Mouse (Mus musculus) midbrain, embryonic 14.5 days (tissue): Measurements from ENCODE around the gene Arx. TPM values are rescaled to one million over a fixed set of nuclear protein-coding genes. Genes with fewer than 3 reads are reported as not detected.

Experiments used
- ATAC-seq: fragments of 200-750 bp; cut with Nextera tagmentation; 2 replicates; pipeline ENCODE4 v1.8.0; 2017; ENCODE audit warnings: moderate number of reproducible peaks, moderate library complexity; ENCODE audit not compliant: low FRiP score, low TSS enrichment
- DNase-seq: peaks from one replicate; pipeline ENCODE4 v3.0.0-alpha.2; 2015
- H3K27ac ChIP-seq: fragments of 300-500 bp; sonication (generic); replicated peaks from 2 replicates; pipeline ENCODE4 v1.5.1; 2014; ENCODE audit warnings: mild to moderate bottlenecking, low read depth, low read length, moderate library complexity
- H3K27me3 ChIP-seq: fragments of 300-500 bp; sonication (generic); 2 replicates; pipeline ENCODE4 v1.6.1; 2014; ENCODE audit warnings: low read length, control low read depth, mixed read lengths; ENCODE audit not compliant: control insufficient read depth, insufficient read depth
- H3K36me3 ChIP-seq: fragments of 300-500 bp; sonication (generic); 2 replicates; pipeline ENCODE4 v1.6.1; 2014; ENCODE audit warnings: low read length, control low read depth; ENCODE audit not compliant: control insufficient read depth, insufficient read depth
- H3K4me1 ChIP-seq: fragments of 300-500 bp; sonication (generic); 2 replicates; pipeline ENCODE4 v1.6.1; 2014; ENCODE audit warnings: mild to moderate bottlenecking, antibody characterized with exemption, low read length, control low read depth; ENCODE audit not compliant: control insufficient read depth, insufficient read depth
- H3K4me2 ChIP-seq: fragments of 300-500 bp; sonication (generic); 2 replicates; pipeline ENCODE4 v1.6.1; 2014; ENCODE audit warnings: mild to moderate bottlenecking, low read length, moderate library complexity
- H3K4me3 ChIP-seq: fragments of 300-500 bp; sonication (generic); replicated peaks from 2 replicates; pipeline ENCODE4 v1.5.1; 2014; ENCODE audit warnings: low read depth, low read length
- H3K9ac ChIP-seq: fragments of 300-500 bp; sonication (generic); replicated peaks from 2 replicates; pipeline ENCODE4 v1.6.1; 2014; ENCODE audit warnings: mild to moderate bottlenecking, low read length, moderate library complexity
- H3K9me3 ChIP-seq: fragments of 300-500 bp; sonication (generic); 2 replicates; pipeline ENCODE4 v1.6.1; 2016; ENCODE audit warnings: low read length, control low read depth, mixed read lengths; ENCODE audit not compliant: control insufficient read depth
- WGBS: fragments of 180-500 bp; shearing (Covaris S2); extraction: QIAGEN DNeasy Blood & Tissue Kit; methylation state at CpG from one replicate; pipeline ENCODE4 v1.1.7; 2014; 5-methylcytosine and 5-hydroxymethylcytosine counted together
- polyA plus RNA-seq: library from polyadenylated mRNA; unstranded; fragments of >200 nt; fragmentation: Nextera tagmentation; extraction: Ambion mirVana; gene quantifications from 2 replicates; pipeline ENCODE4 v1.2.1, GENCODE M21; 2014

Gene Arx
- polyA plus RNA-seq, 1 experiment from 2014 or later, result 0.70 TPM

DNA sequence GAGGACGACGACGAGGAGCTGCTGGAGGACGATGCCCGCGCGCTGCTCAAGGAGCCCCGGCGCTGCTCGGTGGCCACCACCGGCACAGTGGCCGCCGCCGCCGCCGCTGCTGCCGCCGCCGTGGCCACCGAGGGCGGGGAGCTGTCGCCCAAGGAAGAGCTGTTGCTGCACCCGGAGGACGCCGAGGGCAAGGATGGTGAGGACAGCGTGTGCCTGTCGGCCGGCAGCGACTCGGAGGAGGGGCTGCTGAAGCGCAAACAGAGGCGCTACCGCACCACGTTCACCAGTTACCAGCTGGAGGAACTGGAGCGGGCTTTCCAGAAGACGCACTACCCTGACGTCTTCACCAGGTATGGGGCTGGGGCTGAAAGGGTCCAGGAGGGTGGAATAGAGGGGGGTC lies 2.8 kb downstream of the Arx start:
- H3K9me3 ChIP-seq, result no peaks in the 10 kb centered on the region

DNA sequence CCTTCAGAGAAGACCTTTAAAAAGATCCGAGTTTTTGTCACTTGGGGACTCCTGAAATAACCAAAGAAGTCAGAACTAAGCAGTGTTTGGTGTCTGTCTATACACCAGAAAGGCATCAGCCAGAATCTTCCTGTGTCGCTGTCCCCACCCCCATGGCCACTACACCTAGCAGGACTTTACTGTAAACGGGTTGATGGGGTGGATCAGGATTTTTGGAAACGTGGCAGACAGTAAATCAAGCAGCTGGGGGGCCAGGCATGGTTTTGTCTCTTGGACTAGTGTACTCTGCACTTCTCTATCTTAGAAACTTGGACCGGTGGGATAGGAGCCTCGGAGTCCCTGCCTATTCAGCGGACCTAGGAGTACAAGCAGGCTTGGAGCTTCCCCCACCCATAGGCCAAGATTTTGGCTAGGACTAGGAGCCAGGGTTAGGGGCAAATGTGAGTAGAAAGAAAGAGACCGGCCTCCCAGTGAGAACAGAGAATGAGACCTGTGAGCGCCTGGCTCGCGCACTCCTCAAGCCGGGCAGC lies 3.7 kb downstream of the Arx start:
- Histone ChIP-seq H3K4me2 (no peak overlapping the region), H3K27me3 (peaks cover 63% of the 10 kb centered on the region), H3K9me3 (no peaks in the 10 kb centered on the region), H3K4me1 (no peaks in the 10 kb centered on the region), H3K4me3 (0 out of 2 replicates have a peak overlapping the region, but pooled peaks have one; percentile 8), H3K27ac (no peak overlapping the region), H3K36me3 (no peaks in the 10 kb centered on the region), H3K9ac (no peak overlapping the region)
- DNase-seq (peak; percentile 12), ATAC-seq (no peak)
- 17% methylated on average over 12 of the region's 12 CpGs for WGBS

More for the DNA sequence above, 2.8 kb downstream of the Arx start:
- Histone ChIP-seq H3K9ac (no peak overlapping the region; the same call in 1 of the 2 replicates), H3K4me2 (peak overlapping the region; percentile 58), H3K4me3 (peak overlapping the region; percentile 36), H3K4me1 (no peaks in the 10 kb centered on the region), H3K27me3 (peaks cover 63% of the 10 kb centered on the region), H3K36me3 (no peaks in the 10 kb centered on the region), H3K27ac (no peak overlapping the region)
- ATAC-seq (no peak), DNase-seq (peak; percentile 25)
- 25% methylated on average over 37 of the region's 37 CpGs for WGBS

DNA sequence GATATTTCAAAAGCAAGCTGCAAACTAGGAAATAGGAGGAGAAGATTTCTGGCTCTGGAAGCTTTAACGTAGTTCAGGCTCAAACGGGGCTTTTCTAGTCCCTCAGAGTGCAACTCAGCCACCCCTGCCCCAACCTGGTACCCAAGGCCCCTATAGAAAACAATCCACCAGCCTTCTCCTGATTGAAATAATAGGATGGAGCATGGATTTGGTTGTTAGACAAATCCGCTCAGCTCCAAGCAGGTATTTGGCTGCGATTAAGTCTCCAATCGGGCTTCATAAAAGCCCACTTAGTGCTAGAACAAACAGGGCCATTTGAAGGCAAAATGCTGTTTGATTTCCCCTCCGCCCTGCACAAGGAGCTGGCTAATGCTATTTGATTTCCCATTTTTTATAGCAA lies 5.8 kb downstream of the Arx start:
- WGBS, result 18% methylated on average over 6 of the region's 6 CpGs
- H3K4me2 ChIP-seq, result no peak overlapping the region
- DNase-seq, result peak; percentile 11
- ATAC-seq, result no peak
- no peaks in the 10 kb centered on the region for H3K9me3 ChIP-seq
- no peak overlapping the region for H3K27ac ChIP-seq
- H3K27me3 ChIP-seq, result peaks cover 60% of the 10 kb centered on the region
- no peak overlapping the region for H3K9ac ChIP-seq
- no peaks in the 10 kb centered on the region for H3K4me1 ChIP-seq
- H3K4me3 ChIP-seq, result no peak overlapping the region
- no peaks in the 10 kb centered on the region for H3K36me3 ChIP-seq

- no peak overlapping the region for H3K4me2 ChIP-seq
- H3K9ac ChIP-seq, result no peak overlapping the region
- WGBS, result 21% methylated on average over 25 of the region's 25 CpGs
- no peaks in the 10 kb centered on the region for H3K36me3 ChIP-seq
- DNase-seq (peak; percentile 20), ATAC-seq (no peak)
- no peak overlapping the region for H3K4me3 ChIP-seq
- peaks cover 65% of the 10 kb centered on the region for H3K27me3 ChIP-seq
- no peak overlapping the region for H3K27ac ChIP-seq
- H3K4me1 ChIP-seq, result no peaks in the 10 kb centered on the region
- H3K9me3 ChIP-seq, result no peaks in the 10 kb centered on the region
These were observed 8.7 kb downstream of the Arx start for GRCm38 (mm10) chrX:93294736-93295490.

- 21% methylated on average over 5 of the region's 5 CpGs for WGBS
- DNase-seq (peak; percentile 13), ATAC-seq (no peak)
- Histone ChIP-seq H3K4me1 (no peaks in the 10 kb centered on the region), H3K9me3 (no peaks in the 10 kb centered on the region), H3K4me2 (no peak overlapping the region), H3K27me3 (peaks cover 72% of the 10 kb centered on the region), H3K4me3 (no peak overlapping the region), H3K27ac (no peak overlapping the region), H3K9ac (no peak overlapping the region), H3K36me3 (no peaks in the 10 kb centered on the region)
These were observed 9.6 kb downstream of the Arx start for GRCm38 (mm10) chrX:93295819-93296218.

DNA sequence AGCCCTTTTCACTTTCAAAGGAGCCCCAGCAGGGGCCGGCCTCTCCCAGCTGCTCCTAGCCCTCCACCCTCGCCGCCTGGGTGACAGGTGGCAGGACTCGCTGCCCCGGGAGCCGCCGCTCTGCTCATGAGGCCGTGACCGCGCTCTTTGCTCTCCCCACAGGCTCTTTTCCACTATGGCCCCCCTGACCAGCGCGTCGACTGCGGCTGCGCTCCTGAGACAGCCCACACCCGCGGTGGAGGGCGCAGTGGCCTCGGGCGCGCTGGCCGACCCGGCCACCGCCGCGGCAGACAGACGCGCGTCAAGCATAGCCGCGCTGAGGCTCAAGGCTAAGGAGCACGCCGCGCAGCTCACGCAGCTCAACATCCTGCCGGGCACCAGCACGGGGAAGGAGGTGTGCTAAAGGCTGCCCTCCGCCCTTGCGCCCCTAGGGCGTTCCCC lies 10.8 kb downstream of the Arx start:
- H3K27me3 ChIP-seq, result peaks cover 78% of the 10 kb centered on the region
- peak overlapping the region; percentile 43 for H3K4me2 ChIP-seq
- ATAC-seq (peak; percentile 57; the same call in 1 of the 2 replicates), DNase-seq (peak; percentile 34)
- H3K27ac ChIP-seq, result 0 out of 2 replicates have a peak overlapping the region, but pooled peaks have one; percentile 13
- no peaks in the 10 kb centered on the region for H3K4me1 ChIP-seq
- 15% methylated on average over 40 of the region's 40 CpGs for WGBS
- peak overlapping the region; percentile 13; the same call in 1 of the 2 replicates for H3K4me3 ChIP-seq
- H3K9me3 ChIP-seq, result no peaks in the 10 kb centered on the region
- no peaks in the 10 kb centered on the region for H3K36me3 ChIP-seq
- H3K9ac ChIP-seq, result no peak overlapping the region

- Histone ChIP-seq H3K9me3 (no peaks in the 10 kb centered on the region), H3K27me3 (peaks cover 75% of the 10 kb centered on the region), H3K27ac (no peak overlapping the region), H3K9ac (no peak overlapping the region), H3K4me2 (peak overlapping the region; percentile 29), H3K4me1 (no peaks in the 10 kb centered on the region), H3K36me3 (no peaks in the 10 kb centered on the region), H3K4me3 (no peak overlapping the region)
- no peak for DNase-seq
- ATAC-seq, result 0 out of 2 replicates have a peak, but pooled peaks have one; percentile 36
- WGBS, result 22% methylated on average over 43 of the region's 43 CpGs
These were observed 12.9 kb downstream of the Arx start for GRCm38 (mm10) chrX:93299046-93299626.

- WGBS, result 24% methylated on average over 6 of the region's 6 CpGs
- DNase-seq (no peak), ATAC-seq (no peak)
- Histone ChIP-seq H3K4me1 (no peaks in the 10 kb centered on the region), H3K4me2 (no peak overlapping the region), H3K9ac (no peak overlapping the region), H3K27me3 (peaks cover 69% of the 10 kb centered on the region), H3K36me3 (no peaks in the 10 kb centered on the region), H3K27ac (no peak overlapping the region), H3K4me3 (no peak overlapping the region), H3K9me3 (no peaks in the 10 kb centered on the region)
These were observed 13.5 kb downstream of the Arx start for GRCm38 (mm10) chrX:93299771-93300170.
